Mouse (Mus musculus): ENCODE measurements around the gene Tubb5. TPM values are rescaled to one million over a fixed set of nuclear protein-coding genes. Genes with fewer than 3 reads are reported as not detected.

The Tubb5 gene
- polyA plus RNA-seq (2014; fragmentation: Nextera tagmentation; extraction: Ambion mirVana), result 1,522 and 1,543 TPM in 2 replicates

- H3K9ac ChIP-seq (ENCODE audit: low read length), result peak within 1 kb of the TSS; percentile 94
- peaks cover 26% of the 10 kb centered on the region for H3K4me1 ChIP-seq (ENCODE audit: control insufficient read depth, insufficient read depth, low read length)
- H3K36me3 ChIP-seq (ENCODE audit: control insufficient read depth, insufficient read depth, low read length), result peaks cover 31% of the 10 kb centered on the region
- ATAC-seq (ENCODE audit: low FRiP score), result peak; percentile 78
- H3K9me3 ChIP-seq (ENCODE audit: control insufficient read depth, low read length), result no peaks in the 10 kb centered on the region
- H3K27me3 ChIP-seq (ENCODE audit: control insufficient read depth, insufficient read depth, low read length), result no peaks in the 10 kb centered on the region
- H3K4me2 ChIP-seq, result peak within 1 kb of the TSS; percentile 92
- WGBS, result 1% methylated on average over 29 of the region's 29 CpGs
- DNase-seq (ENCODE audit: low spot score, missing footprints), result peak; percentile 98
- peak within 1 kb of the TSS; percentile 96 for H3K4me3 ChIP-seq (ENCODE audit: low read depth, low read length)
- peak within 1 kb of the TSS; percentile 94 for H3K27ac ChIP-seq (ENCODE audit: low read depth, low read length)
Measured at GRCm38 (mm10) chr17:35838122-35838544, at the start of gene Tubb5. Tubb5 (minus strand) TSS chr17:35838306.

GRCm38 (mm10) chr17:35887725-35888124 lies 49.6 kb upstream of the Tubb5 start:
- no peaks in the 10 kb centered on the region for H3K4me1 ChIP-seq (ENCODE audit: control insufficient read depth, insufficient read depth, low read length)
- no peak overlapping the region for H3K27ac ChIP-seq (ENCODE audit: low read depth, low read length)
- H3K36me3 ChIP-seq (ENCODE audit: control insufficient read depth, insufficient read depth, low read length), result peaks cover 35% of the 10 kb centered on the region
- no peak overlapping the region for H3K9ac ChIP-seq (ENCODE audit: low read length)
- H3K4me2 ChIP-seq, result no peak overlapping the region
- H3K4me3 ChIP-seq (ENCODE audit: low read depth, low read length), result no peak overlapping the region
- no peaks in the 10 kb centered on the region for H3K27me3 ChIP-seq (ENCODE audit: control insufficient read depth, insufficient read depth, low read length)
- H3K9me3 ChIP-seq (ENCODE audit: control insufficient read depth, low read length), result no peaks in the 10 kb centered on the region
- 88% methylated on average over 13 of the region's 17 CpGs for WGBS
- DNase-seq (ENCODE audit: low spot score, missing footprints), result no peak
- no peak for ATAC-seq (ENCODE audit: low FRiP score)

- Histone ChIP-seq H3K36me3 (ENCODE audit: control insufficient read depth, insufficient read depth, low read length) (peaks cover 26% of the 10 kb centered on the region), H3K27me3 (ENCODE audit: control insufficient read depth, insufficient read depth, low read length) (no peaks in the 10 kb centered on the region), H3K4me2 (no peak overlapping the region), H3K4me3 (ENCODE audit: low read depth, low read length) (no peak overlapping the region), H3K9me3 (ENCODE audit: control insufficient read depth, low read length) (no peaks in the 10 kb centered on the region), H3K9ac (ENCODE audit: low read length) (no peak overlapping the region), H3K4me1 (ENCODE audit: control insufficient read depth, insufficient read depth, low read length) (peaks cover 8% of the 10 kb centered on the region), H3K27ac (ENCODE audit: low read depth, low read length) (no peak overlapping the region)
- no peak for ATAC-seq (ENCODE audit: low FRiP score)
- DNase-seq (ENCODE audit: low spot score, missing footprints), result no peak
- WGBS, result 95% methylated on average over 14 of the region's 14 CpGs
Measured at GRCm38 (mm10) chr17:35883777-35884176, 45.7 kb upstream of the Tubb5 start.

GRCm38 (mm10) chr17:35882924-35883323 lies 44.8 kb upstream of the Tubb5 start:
- no peak overlapping the region for H3K9ac ChIP-seq (ENCODE audit: low read length)
- WGBS, result 92% methylated on average over 17 of the region's 17 CpGs
- H3K27ac ChIP-seq (ENCODE audit: low read depth, low read length), result no peak overlapping the region
- ATAC-seq (ENCODE audit: low FRiP score), result no peak
- H3K36me3 ChIP-seq (ENCODE audit: control insufficient read depth, insufficient read depth, low read length), result peaks cover 21% of the 10 kb centered on the region
- H3K4me3 ChIP-seq (ENCODE audit: low read depth, low read length), result no peak overlapping the region
- H3K27me3 ChIP-seq (ENCODE audit: control insufficient read depth, insufficient read depth, low read length), result no peaks in the 10 kb centered on the region
- no peaks in the 10 kb centered on the region for H3K9me3 ChIP-seq (ENCODE audit: control insufficient read depth, low read length)
- H3K4me2 ChIP-seq, result no peak overlapping the region
- no peak for DNase-seq (ENCODE audit: low spot score, missing footprints)
- peaks cover 8% of the 10 kb centered on the region for H3K4me1 ChIP-seq (ENCODE audit: control insufficient read depth, insufficient read depth, low read length)

GRCm38 (mm10) chr17:35879245-35880057 lies 41.3 kb upstream of the Tubb5 start, which contains the start of gene Dhx16:
Dhx16 (plus strand) TSS chr17:35879819.
- H3K36me3 ChIP-seq (ENCODE audit: control insufficient read depth, insufficient read depth, low read length), result peaks cover 10% of the 10 kb centered on the region
- WGBS, result 6% methylated on average over 66 of the region's 66 CpGs
- DNase-seq (ENCODE audit: low spot score, missing footprints), result peak; percentile 100
- 0 out of 2 replicates have a peak within 1 kb of the TSS, but pooled peaks have one; percentile 44 for H3K27ac ChIP-seq (ENCODE audit: low read depth, low read length)
- peaks cover 8% of the 10 kb centered on the region for H3K4me1 ChIP-seq (ENCODE audit: control insufficient read depth, insufficient read depth, low read length)
- H3K4me3 ChIP-seq (ENCODE audit: low read depth, low read length), result peak within 1 kb of the TSS; percentile 95
- peak within 1 kb of the TSS; percentile 79 for H3K4me2 ChIP-seq
- H3K27me3 ChIP-seq (ENCODE audit: control insufficient read depth, insufficient read depth, low read length), result no peaks in the 10 kb centered on the region
- peak within 1 kb of the TSS; percentile 85 for H3K9ac ChIP-seq (ENCODE audit: low read length)
- ATAC-seq (ENCODE audit: low FRiP score), result peak; percentile 93
- H3K9me3 ChIP-seq (ENCODE audit: control insufficient read depth, low read length), result no peaks in the 10 kb centered on the region

GRCm38 (mm10) chr17:35874721-35875120 lies 36.6 kb upstream of the Tubb5 start:
- peaks cover 20% of the 10 kb centered on the region for H3K36me3 ChIP-seq (ENCODE audit: control insufficient read depth, insufficient read depth, low read length)
- no peak overlapping the region for H3K9ac ChIP-seq (ENCODE audit: low read length)
- no peak overlapping the region for H3K4me2 ChIP-seq
- ATAC-seq (ENCODE audit: low FRiP score), result no peak
- peaks cover 11% of the 10 kb centered on the region for H3K4me1 ChIP-seq (ENCODE audit: control insufficient read depth, insufficient read depth, low read length)
- H3K27ac ChIP-seq (ENCODE audit: low read depth, low read length), result no peak overlapping the region
- 95% methylated on average over 6 of the region's 6 CpGs for WGBS
- H3K9me3 ChIP-seq (ENCODE audit: control insufficient read depth, low read length), result peaks cover 5% of the 10 kb centered on the region
- DNase-seq (ENCODE audit: low spot score, missing footprints), result no peak
- H3K27me3 ChIP-seq (ENCODE audit: control insufficient read depth, insufficient read depth, low read length), result no peaks in the 10 kb centered on the region
- no peak overlapping the region for H3K4me3 ChIP-seq (ENCODE audit: low read depth, low read length)

GRCm38 (mm10) chr17:35873774-35874519 lies 35.8 kb upstream of the Tubb5 start:
- H3K27ac ChIP-seq (ENCODE audit: low read depth, low read length), result no peak overlapping the region
- no peak overlapping the region for H3K9ac ChIP-seq (ENCODE audit: low read length)
- 28% methylated on average over 21 of the region's 21 CpGs for WGBS
- no peaks in the 10 kb centered on the region for H3K27me3 ChIP-seq (ENCODE audit: control insufficient read depth, insufficient read depth, low read length)
- ATAC-seq (ENCODE audit: low FRiP score) (peak; percentile 49), DNase-seq (ENCODE audit: low spot score, missing footprints) (peak; percentile 99)
- H3K9me3 ChIP-seq (ENCODE audit: control insufficient read depth, low read length), result peaks cover 5% of the 10 kb centered on the region
- H3K4me3 ChIP-seq (ENCODE audit: low read depth, low read length), result 0 out of 2 replicates have a peak overlapping the region, but pooled peaks have one; percentile 1
- peaks cover 17% of the 10 kb centered on the region for H3K4me1 ChIP-seq (ENCODE audit: control insufficient read depth, insufficient read depth, low read length)
- peaks cover 20% of the 10 kb centered on the region for H3K36me3 ChIP-seq (ENCODE audit: control insufficient read depth, insufficient read depth, low read length)
- no peak overlapping the region for H3K4me2 ChIP-seq

GRCm38 (mm10) chr17:35870884-35871696 lies 33.0 kb upstream of the Tubb5 start:
- WGBS, result 90% methylated on average over 8 of the region's 8 CpGs
- Histone ChIP-seq H3K36me3 (ENCODE audit: control insufficient read depth, insufficient read depth, low read length) (peaks cover 20% of the 10 kb centered on the region), H3K27ac (ENCODE audit: low read depth, low read length) (no peak overlapping the region), H3K9me3 (ENCODE audit: control insufficient read depth, low read length) (peaks cover 5% of the 10 kb centered on the region), H3K4me1 (ENCODE audit: control insufficient read depth, insufficient read depth, low read length) (peaks cover 37% of the 10 kb centered on the region), H3K4me2 (peak overlapping the region; percentile 77), H3K9ac (ENCODE audit: low read length) (no peak overlapping the region; the same call in 1 of the 2 replicates), H3K27me3 (ENCODE audit: control insufficient read depth, insufficient read depth, low read length) (no peaks in the 10 kb centered on the region), H3K4me3 (ENCODE audit: low read depth, low read length) (peak overlapping the region; percentile 61; the same call in 1 of the 2 replicates)
- ATAC-seq (ENCODE audit: low FRiP score), result no peak
- DNase-seq (ENCODE audit: low spot score, missing footprints), result peak; percentile 85
